In the genomic region with DNA sequence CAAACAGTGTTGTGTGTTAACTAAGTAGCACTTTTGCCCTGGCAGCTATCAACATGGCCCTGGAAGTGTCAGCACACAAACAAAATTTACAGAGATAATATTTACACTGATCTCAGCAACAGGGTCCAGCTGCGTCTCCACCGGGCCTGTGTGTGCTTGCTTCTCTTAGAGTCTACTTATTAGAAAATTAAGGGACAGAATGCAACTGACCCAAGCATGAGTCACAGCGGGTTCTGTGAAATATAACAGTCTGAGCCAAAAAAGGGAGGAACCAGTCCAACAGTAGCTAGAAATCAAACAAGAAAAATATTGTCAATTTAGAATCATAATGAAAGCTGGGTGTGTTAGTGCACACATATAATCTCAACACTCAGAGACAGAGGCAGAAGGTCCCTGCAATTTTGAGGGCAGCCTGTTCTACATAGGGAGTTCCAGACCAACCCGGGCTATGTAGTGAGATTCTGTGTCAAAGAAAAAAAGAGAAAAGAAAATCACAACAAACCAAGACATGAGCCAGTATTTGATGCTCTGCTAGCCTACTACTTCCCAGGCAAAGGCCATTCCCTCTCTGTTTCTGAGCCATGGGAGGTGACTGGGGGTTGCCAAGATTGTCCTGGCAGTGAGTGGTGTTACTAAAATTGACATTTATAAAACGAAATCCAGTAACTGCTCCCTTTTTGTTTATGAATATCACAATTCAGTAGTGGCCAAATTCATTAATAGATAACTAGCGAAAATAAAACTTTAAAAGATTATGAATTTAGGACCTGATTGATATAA, we compare ENCODE assay signal across 16 mouse cellular contexts. TPM values are rescaled to one million over a fixed set of nuclear protein-coding genes. Genes with fewer than 3 reads are reported as not detected.
DNase-seq lines count a peak whose midpoint lies in the region; ATAC-seq and TF ChIP-seq lines count a peak whose summit lies in the region.
"Had no signal": no experiment of that assay in that cellular context is flagged by ENCODE, and none has a peak within 500 bp of the region (broad histone marks: within the 10 kb centered on the region; RNA-seq: fewer than 3 reads in every experiment).

No protein-coding gene starts in this region.

- 56% methylated on average over 6 of the region's 6 CpGs for WGBS in lung, postnatal 0 days

- H3K36me3 ChIP-seq in lung, postnatal 0 days (ENCODE audit: insufficient read depth, low read length): no peaks in the 10 kb centered on the region
- H3K36me3 ChIP-seq: embryonic facial prominence, embryonic 15.5 days; forebrain, embryonic 12.5 days; heart, embryonic 12.5 days; limb, embryonic 15.5 days; stomach, embryonic 15.5 days had no signal

- H3K4me2 ChIP-seq in lung, postnatal 0 days (replicated peaks; ENCODE audit: low read depth, low read length): no peak overlapping the region
- H3K4me2 ChIP-seq: embryonic facial prominence, embryonic 15.5 days; forebrain, embryonic 12.5 days; heart, embryonic 12.5 days; limb, embryonic 15.5 days; stomach, embryonic 15.5 days had no signal

- intact Hi-C loops in heart, postnatal 25 days (cut with DNase I): loop anchor here (5.0 kb wide), 1 partner anchor 34 kb away; a partner anchor contains a TSS

- no peaks in the 10 kb centered on the region for H3K4me1 ChIP-seq in lung, postnatal 0 days (ENCODE audit: insufficient read depth, low read depth, low read length)
- peaks cover 10% of the 10 kb centered on the region for H3K4me1 ChIP-seq in embryonic fibroblast, embryonic 13.5 days (ENCODE audit: control insufficient read depth, insufficient read depth, low read length)
- H3K4me1 ChIP-seq: embryonic facial prominence, embryonic 15.5 days; forebrain, embryonic 12.5 days; heart, embryonic 12.5 days; limb, embryonic 15.5 days; stomach, embryonic 15.5 days had no signal

- TF ChIP-seq EP300 in lung, postnatal 0 days (IDR thresholded peaks at IDR 0.05): no peak

- H3K9me3 ChIP-seq in lung, postnatal 0 days (ENCODE audit: low read length): no peaks in the 10 kb centered on the region
- H3K9me3 ChIP-seq: embryonic facial prominence, embryonic 15.5 days; forebrain, embryonic 12.5 days; heart, embryonic 12.5 days; limb, embryonic 15.5 days; stomach, embryonic 15.5 days had no signal

- no peak for TF ChIP-seq POLR2A in embryonic fibroblast, embryonic 13.5 days (IDR thresholded peaks at IDR 0.05; ENCODE audit: low read depth, low read length)

- H3K27ac ChIP-seq in lung, postnatal 0 days (ENCODE audit: low read length): no peak overlapping the region
- H3K27ac ChIP-seq in embryonic fibroblast, embryonic 13.5 days (ENCODE audit: insufficient read depth, low read length): peak overlapping the region; percentile 67
- H3K27ac ChIP-seq: embryonic facial prominence, embryonic 15.5 days; forebrain, embryonic 12.5 days; limb, embryonic 15.5 days had no signal

- H3K27me3 ChIP-seq in lung, postnatal 0 days (replicated peaks; ENCODE audit: insufficient read depth, low read length): no peaks in the 10 kb centered on the region
- H3K27me3 ChIP-seq: embryonic facial prominence, embryonic 15.5 days; forebrain, embryonic 12.5 days; heart, embryonic 12.5 days; limb, embryonic 15.5 days; stomach, embryonic 15.5 days had no signal

- ATAC-seq in lung, postnatal 0 days: peak; percentile 47; the same call in 1 of the 2 replicates
- ATAC-seq in megakaryocyte progenitor cell, adult 5-6 weeks (replicated peaks; ENCODE audit: poor library complexity): no peak

- H3K4me3 ChIP-seq in lung, postnatal 0 days (ENCODE audit: low read depth, low read length): no peak overlapping the region
- no peak overlapping the region for H3K4me3 ChIP-seq in embryonic fibroblast, embryonic 13.5 days (ENCODE audit: insufficient read depth, low read length)
- H3K4me3 ChIP-seq: embryonic facial prominence, embryonic 15.5 days; forebrain, embryonic 12.5 days; heart, embryonic 12.5 days; limb, embryonic 15.5 days; stomach, embryonic 15.5 days had no signal

- H3K9ac ChIP-seq in lung, postnatal 0 days (replicated peaks; ENCODE audit: low read depth): no peak overlapping the region
- H3K9ac ChIP-seq: embryonic facial prominence, embryonic 15.5 days; forebrain, embryonic 12.5 days; heart, embryonic 12.5 days; limb, embryonic 15.5 days; stomach, embryonic 15.5 days had no signal

- no peak for TF ChIP-seq CTCF in lung, postnatal 0 days (IDR thresholded peaks at IDR 0.05)
- no peak for TF ChIP-seq CTCF in embryonic fibroblast, embryonic 13.5 days (IDR thresholded peaks at IDR 0.05; ENCODE audit: borderline replicate concordance, insufficient read depth, low read length)

- peak; percentile 43 for DNase-seq in adrenal gland, postnatal 14 days
- no peak for DNase-seq in adrenal gland, adult 18-20 months (ENCODE audit: low spot score in 2 of 2)
- DNase-seq in heart, adult 18-20 months: peak; percentile 36 to 45
- no peak for DNase-seq in heart, postnatal 25 days (ENCODE audit: low spot score)
- DNase-seq in lung, postnatal 0 days (ENCODE audit: low spot score): peak; percentile 42
- DNase-seq in lung, adult 18-20 months: no peak
- DNase-seq: embryo, embryonic 11 days; gastrocnemius, postnatal 14 days; right cerebral cortex, postnatal 14 days had no signal

RNA-seq across cellular contexts. Expression of a gene that starts 17.3 kb away (rescaled TPM):
- total RNA-seq in adrenal gland, postnatal 14 days (2021): 15.5 and 16.3 TPM in 2 replicates
- total RNA-seq in adrenal gland, adult 18-20 months (2021): 10 to 100 TPM; 26.9 to 31.3 TPM
- total RNA-seq in heart, adult 18-20 months (2021): 1 to 10 TPM; 1.5 to 2.2 TPM
- total RNA-seq in heart, postnatal 25 days (2021): 1 to 10 TPM; 1.2 to 1.3 TPM
- 6.7 and 6.9 TPM in 2 replicates for polyA plus RNA-seq in lung, postnatal 0 days (2015; fragmentation: Nextera tagmentation; extraction: Ambion mirVana)
- polyA plus RNA-seq in embryonic fibroblast, embryonic 13.5 days (2011; ENCODE audit: insufficient read length, low read depth, missing spikeins): 30.0 and 33.7 TPM in 2 replicates
- total RNA-seq in megakaryocyte progenitor cell, adult 5-6 weeks (2015): 41.0 and 51.5 TPM in 2 replicates
- total RNA-seq in megakaryocyte progenitor cell, adult 5-6 weeks (2017): 48.3 and 51.7 TPM in 2 replicates

RNA-seq across cellular contexts. Expression of a gene that starts 32.9 kb away (rescaled TPM):
- total RNA-seq in adrenal gland, postnatal 14 days (2021): 4.9 and 8.7 TPM in 2 replicates
- total RNA-seq in adrenal gland, adult 18-20 months (2021): 1 to 10 TPM; 2.8 to 3.8 TPM
- 1 to 10 TPM; 1.5 to 1.7 TPM for total RNA-seq in heart, adult 18-20 months (2021)
- total RNA-seq in heart, postnatal 25 days (2021): 1 to 10 TPM; 1.6 to 1.9 TPM
- polyA plus RNA-seq in lung, postnatal 0 days (2015; fragmentation: Nextera tagmentation; extraction: Ambion mirVana): 4.2 TPM in 2 replicates
- polyA plus RNA-seq in embryonic fibroblast, embryonic 13.5 days (2011; ENCODE audit: insufficient read length, low read depth, missing spikeins): 0.95 and 2.1 TPM in 2 replicates
- 4.1 and 4.3 TPM in 2 replicates for total RNA-seq in megakaryocyte progenitor cell, adult 5-6 weeks (2015)
- 2.9 and 3.9 TPM in 2 replicates for total RNA-seq in megakaryocyte progenitor cell, adult 5-6 weeks (2017)

Comparison
In these comparisons a context has a peak if more than half of its experiments do, and no peak if none do; other contexts are left out.
1. DNase-seq: peak in adrenal gland, postnatal 14 days (single experiment), heart, adult 18-20 months (2 of 2) and lung, postnatal 0 days (single experiment); none in adrenal gland, adult 18-20 months (0 of 2), heart, postnatal 25 days (single experiment) and lung, adult 18-20 months (0 of 2).